In genomic region chr9:31296293-31296692, GRCm38 (mm10) we compare ENCODE assay signal across 20 mouse cellular contexts. TPM values are rescaled to one million over a fixed set of nuclear protein-coding genes. Genes with fewer than 3 reads are reported as not detected.
A peak's percentile ranks its signal among the peaks of the same experiment; 100 is the strongest.
DNase-seq lines count a peak whose midpoint lies in the region; ATAC-seq and TF ChIP-seq lines count a peak whose summit lies in the region.
"Had no signal": no experiment of that assay in that cellular context is flagged by ENCODE, and none has a peak within 500 bp of the region (broad histone marks: within the 10 kb centered on the region; RNA-seq: fewer than 3 reads in every experiment).

No protein-coding gene starts in this region.

- 83% methylated on average over 3 of the region's 3 CpGs for WGBS in forebrain, embryonic 14.5 days
- 87% methylated on average over 3 of the region's 3 CpGs for WGBS in forebrain, embryonic 13.5 days
- WGBS in hindbrain, embryonic 11.5 days = 97% methylated on average over 3 of the region's 3 CpGs

- no peak overlapping the region for H3K9ac ChIP-seq in forebrain, embryonic 14.5 days (ENCODE audit: low read length)
- no peak overlapping the region for H3K9ac ChIP-seq in forebrain, embryonic 13.5 days
- no peak overlapping the region for H3K9ac ChIP-seq in hindbrain, embryonic 11.5 days (ENCODE audit: low read depth, low read length)
- H3K9ac ChIP-seq: embryonic facial prominence, embryonic 15.5 days; heart, embryonic 12.5 days; hindbrain, embryonic 15.5 days had no signal

- no peak overlapping the region for H3K27ac ChIP-seq in forebrain, embryonic 14.5 days (ENCODE audit: low read depth, low read length)
- H3K27ac ChIP-seq in forebrain, embryonic 13.5 days = no peak overlapping the region
- peak overlapping the region; percentile 34 for H3K27ac ChIP-seq in left cerebral cortex, adult 2 months
- no peak overlapping the region for H3K27ac ChIP-seq in hindbrain, embryonic 11.5 days (ENCODE audit: low read depth, low read length)
- H3K27ac ChIP-seq: embryonic facial prominence, embryonic 15.5 days; forebrain, embryonic 10.5 days; gastrocnemius, adult 2 months; hindbrain, embryonic 10.5 days; hindbrain, embryonic 15.5 days had no signal

- no peaks in the 10 kb centered on the region for H3K36me3 ChIP-seq in forebrain, embryonic 14.5 days (ENCODE audit: control insufficient read depth, insufficient read depth, low read length)
- no peaks in the 10 kb centered on the region for H3K36me3 ChIP-seq in forebrain, embryonic 13.5 days (ENCODE audit: poor library complexity, severe bottlenecking)
- no peaks in the 10 kb centered on the region for H3K36me3 ChIP-seq in hindbrain, embryonic 11.5 days (ENCODE audit: control insufficient read depth, insufficient read depth, low read length)
- H3K36me3 ChIP-seq: embryonic facial prominence, embryonic 15.5 days; forebrain, embryonic 10.5 days; heart, embryonic 12.5 days; hindbrain, embryonic 10.5 days; hindbrain, embryonic 15.5 days had no signal

- no peaks in the 10 kb centered on the region for H3K27me3 ChIP-seq in forebrain, embryonic 14.5 days (replicated peaks; ENCODE audit: control insufficient read depth, insufficient read depth, low read length)
- H3K27me3 ChIP-seq in forebrain, embryonic 13.5 days = no peaks in the 10 kb centered on the region
- H3K27me3 ChIP-seq in hindbrain, embryonic 11.5 days (ENCODE audit: control insufficient read depth, insufficient read depth, low read length) = no peaks in the 10 kb centered on the region
- H3K27me3 ChIP-seq: embryonic facial prominence, embryonic 15.5 days; heart, embryonic 12.5 days; hindbrain, embryonic 15.5 days had no signal

- no peaks in the 10 kb centered on the region for H3K9me3 ChIP-seq in forebrain, embryonic 14.5 days (replicated peaks; ENCODE audit: control insufficient read depth, low read length)
- H3K9me3 ChIP-seq in forebrain, embryonic 13.5 days (replicated peaks) = no peaks in the 10 kb centered on the region
- no peaks in the 10 kb centered on the region for H3K9me3 ChIP-seq in hindbrain, embryonic 11.5 days (ENCODE audit: control insufficient read depth, low read length)
- H3K9me3 ChIP-seq: embryonic facial prominence, embryonic 15.5 days; forebrain, embryonic 10.5 days; heart, embryonic 12.5 days; hindbrain, embryonic 10.5 days; hindbrain, embryonic 15.5 days had no signal

- intact Hi-C loops in left cerebral cortex, adult 2 months (cut with DNase I) = loop anchor here (5.0 kb wide), 1 partner anchor 36 kb away; no protein-coding TSS in a partner anchor
- intact Hi-C loops in left cerebral cortex, postnatal 14 days (cut with DNase I) = no loop called here

- peaks cover 3% of the 10 kb centered on the region; the same call in 1 of the 2 replicates for H3K4me1 ChIP-seq in forebrain, embryonic 14.5 days (ENCODE audit: control insufficient read depth, insufficient read depth, low read length)
- H3K4me1 ChIP-seq in forebrain, embryonic 13.5 days = 0 out of 2 replicates have a peak, but pooled peaks cover 3% of the 10 kb centered on the region
- no peaks in the 10 kb centered on the region for H3K4me1 ChIP-seq in hindbrain, embryonic 11.5 days (replicated peaks; ENCODE audit: control insufficient read depth, insufficient read depth, low read length)
- H3K4me1 ChIP-seq: hindbrain, embryonic 15.5 days had no signal

- H3K4me2 ChIP-seq in forebrain, embryonic 14.5 days (ENCODE audit: low read length) = no peak overlapping the region
- H3K4me2 ChIP-seq in forebrain, embryonic 13.5 days = no peak overlapping the region
- H3K4me2 ChIP-seq in hindbrain, embryonic 11.5 days (replicated peaks; ENCODE audit: low read depth, low read length) = no peak overlapping the region
- H3K4me2 ChIP-seq: embryonic facial prominence, embryonic 15.5 days; heart, embryonic 12.5 days; hindbrain, embryonic 15.5 days had no signal

- TF ChIP-seq CTCF in left cerebral cortex, adult 2 months (IDR thresholded peaks at IDR 0.05) = no peak

- DNase-seq in forebrain, embryonic 14.5 days (ENCODE audit: low spot score) = peak; percentile 23
- peak; percentile 48 for DNase-seq in layer of hippocampus, adult 11-12 months (ENCODE audit: low spot score)
- no peak for DNase-seq in layer of hippocampus, postnatal 10 days (ENCODE audit: low spot score in 2 of 2)
- DNase-seq in left cerebral cortex, adult 2 months (ENCODE audit: extremely low spot score in 1 of 2, low spot score in 2 of 2) = no peak
- DNase-seq in left cerebral cortex, postnatal 14 days (ENCODE audit: low spot score in 2 of 2) = no peak
- DNase-seq in layer of hippocampus, postnatal 36 days = peak; percentile 31 to 43
- DNase-seq in hindbrain, embryonic 11.5 days (ENCODE audit: low spot score) = no peak
- DNase-seq: adrenal gland, postnatal 10 days; cerebellum, adult 18-20 months; cerebellum, postnatal 14 days; embryo, embryonic 11 days; gastrocnemius, adult 2 months; gastrocnemius, postnatal 25 days had no signal

- ATAC-seq in forebrain, embryonic 14.5 days = no peak
- no peak for ATAC-seq in forebrain, embryonic 13.5 days
- no peak for ATAC-seq in hindbrain, embryonic 11.5 days (ENCODE audit: low FRiP score)

- no peak overlapping the region for H3K4me3 ChIP-seq in forebrain, embryonic 14.5 days (ENCODE audit: low read depth, low read length)
- no peak overlapping the region for H3K4me3 ChIP-seq in forebrain, embryonic 13.5 days
- H3K4me3 ChIP-seq in left cerebral cortex, adult 2 months = no peak overlapping the region
- H3K4me3 ChIP-seq in hindbrain, embryonic 11.5 days (ENCODE audit: low read depth, low read length) = no peak overlapping the region
- H3K4me3 ChIP-seq: embryonic facial prominence, embryonic 15.5 days; erythroblast, embryonic 14.5 days; forebrain, embryonic 10.5 days; gastrocnemius, adult 2 months; heart, embryonic 12.5 days; hindbrain, embryonic 10.5 days; hindbrain, embryonic 15.5 days had no signal

RNA-seq across cellular contexts. Expression of gene Prdm10, which starts 16.0 kb away (rescaled TPM):
- polyA plus RNA-seq in forebrain, embryonic 14.5 days (2014; fragmentation: Nextera tagmentation; extraction: Ambion mirVana) = 7.3 and 9.7 TPM in 2 replicates
- 8.6 and 8.8 TPM in 2 replicates for polyA plus RNA-seq in forebrain, embryonic 13.5 days (2015; fragmentation: Nextera tagmentation; extraction: Ambion mirVana)
- total RNA-seq in layer of hippocampus, postnatal 10 days (2021) = 10 to 100 TPM; 15.5 to 18.8 TPM
- total RNA-seq in left cerebral cortex, adult 2 months (2021) = 10 to 100 TPM; 23.1 to 24.5 TPM
- 10 to 100 TPM; 17.3 to 21.2 TPM for total RNA-seq in left cerebral cortex, postnatal 14 days (2021)
- 10 to 100 TPM; 22.6 to 23.4 TPM for total RNA-seq in layer of hippocampus, postnatal 36 days (2021)
- 6.9 and 7.5 TPM in 2 replicates for polyA plus RNA-seq in hindbrain, embryonic 11.5 days (2014; fragmentation: Nextera tagmentation; extraction: Ambion mirVana)

Comparison
In these comparisons a context has a peak if more than half of its experiments do, and no peak if none do; other contexts are left out.
1. DNase-seq: peak in forebrain, embryonic 14.5 days (single experiment), layer of hippocampus, adult 11-12 months (single experiment) and layer of hippocampus, postnatal 36 days (2 of 2); none in layer of hippocampus, postnatal 10 days (0 of 2), left cerebral cortex, adult 2 months (0 of 2), left cerebral cortex, postnatal 14 days (0 of 2) and hindbrain, embryonic 11.5 days (single experiment).